Mouse (Mus musculus): Measurements from ENCODE around the gene Ccdc175. TPM values are rescaled to one million over a fixed set of nuclear protein-coding genes. Genes with fewer than 3 reads are reported as not detected.

The Ccdc175 gene
- not detected in 2 replicates for total RNA-seq (2023)

GRCm38 (mm10) chr12:72184929-72185328 lies at the start of gene Ccdc175:
Gene Ccdc175, minus strand, starts transcription at chr12:72185029.

GRCm38 (mm10) chr12:72085329-72086165 lies 99.3 kb downstream of the Ccdc175 start, which contains the start of the genes L3hypdh and Jkamp:
Gene L3hypdh, minus strand, starts transcription at chr12:72085439.
Gene Jkamp, plus strand, starts transcription at chr12:72085589.

GRCm38 (mm10) chr12:72070327-72071269 lies 114.2 kb downstream of the Ccdc175 start, which contains the start of gene Gpr135:
Gene Gpr135, minus strand, starts transcription at chr12:72071125.

Other genes starting within 250 kb of the Ccdc175 start
- gene Gpr135, start 113.9 kb downstream of the Ccdc175 start, total RNA-seq (2023): 0.16 TPM in 1 of 2 replicates, not detected in the other
- not detected in 2 replicates for gene L3hypdh, start 99.6 kb downstream of the Ccdc175 start, total RNA-seq (2023)
- gene Jkamp, start 99.4 kb downstream of the Ccdc175 start, total RNA-seq (2023): 9.1 and 14.9 TPM in 2 replicates
- gene Rtn1, start 224.0 kb upstream of the Ccdc175 start, total RNA-seq (2023): 0.79 and 1.0 TPM in 2 replicates